Mouse (Mus musculus) spleen, postnatal 36 days (tissue): ENCODE data around the gene Acaca.
A peak's percentile ranks its signal among the peaks of the same experiment; 100 is the strongest.
"Not testable (repeated sequence)": the region's sequence is repeated elsewhere in the genome, so short reads cannot be mapped to it uniquely, and the experiment has no call there.

Experiments used
- DNase-seq, 2 experiments: peaks; one replicate each; pipeline ENCODE4 v3.0.0; 2022; ENCODE audit warnings: low spot score in 2 of 2, mixed read lengths in 1 of 2

The Acaca gene

DNA sequence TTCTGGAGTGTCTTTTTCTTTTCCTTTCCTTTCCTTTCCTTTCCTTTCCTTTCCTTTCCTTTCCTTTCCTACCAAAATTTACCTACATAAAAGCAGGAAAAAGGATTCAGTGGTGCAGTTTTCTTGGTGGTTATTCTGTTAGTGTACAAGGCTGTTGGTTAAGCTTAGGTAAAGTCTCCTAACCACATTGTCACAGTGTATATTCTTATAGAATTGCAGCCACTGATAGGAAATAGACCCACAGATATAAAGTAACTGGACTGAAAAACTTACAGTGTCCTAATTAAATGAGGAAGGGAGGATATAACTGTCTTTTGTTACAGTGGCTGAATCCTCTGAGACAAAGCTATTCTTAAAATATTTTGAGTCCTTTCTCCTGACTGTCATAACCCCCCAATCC lies 202.9 kb downstream of the Acaca start:
- no peak for DNase-seq

DNA sequence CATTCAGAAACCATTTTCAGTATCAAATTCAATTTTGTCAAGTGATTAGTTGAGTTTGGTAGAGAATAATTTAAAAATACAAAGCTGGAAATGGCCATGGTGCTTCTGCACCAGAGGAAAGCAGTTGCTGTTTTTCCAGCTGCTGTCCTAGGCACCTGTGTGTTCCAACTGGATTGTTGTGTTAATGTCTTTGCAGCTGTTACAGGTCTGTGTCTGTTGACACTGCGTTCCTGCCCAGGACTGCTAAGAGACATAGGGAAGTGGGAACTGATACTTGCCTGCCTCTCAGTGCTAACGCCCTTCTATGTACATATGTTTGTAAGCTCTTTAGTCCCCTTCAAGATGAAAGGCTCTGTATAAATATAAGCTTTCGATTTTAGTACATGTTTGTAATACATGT lies 203.4 kb downstream of the Acaca start:
- peak; percentile 12 to 25 for DNase-seq

GRCm38 (mm10) chr11:84338273-84338672 lies 208.8 kb downstream of the Acaca start:
- DNase-seq = not testable (repeated sequence)

GRCm38 (mm10) chr11:84340630-84341029 lies 211.2 kb downstream of the Acaca start:
- no peak for DNase-seq

GRCm38 (mm10) chr11:84344522-84345236 lies 215.2 kb downstream of the Acaca start:
- no peak for DNase-seq

- DNase-seq = no peak
These were observed 218.3 kb downstream of the Acaca start for GRCm38 (mm10) chr11:84347766-84348165.

GRCm38 (mm10) chr11:84348843-84349825 lies 219.7 kb downstream of the Acaca start:
- DNase-seq = no peak

DNA sequence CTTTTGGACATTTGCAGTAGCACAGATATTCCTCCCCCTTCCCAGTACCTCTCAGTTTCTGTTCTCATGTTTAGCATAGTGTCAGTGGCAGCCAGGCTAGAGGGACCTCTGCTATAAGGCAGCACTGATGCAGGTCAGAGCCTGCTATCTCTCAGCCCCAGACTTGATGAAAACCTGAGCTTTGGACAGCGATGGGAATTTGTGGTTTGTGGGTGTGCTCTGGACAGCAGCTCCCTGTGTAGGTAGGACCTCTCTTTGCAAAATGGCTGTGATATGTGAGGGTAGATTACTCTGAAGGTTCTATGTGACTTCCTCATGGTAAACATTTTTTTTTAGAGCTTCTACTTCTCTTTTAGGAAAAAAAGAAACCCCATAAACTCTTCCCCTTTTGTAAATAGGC lies 221.7 kb downstream of the Acaca start:
- DNase-seq = peak; percentile 16 to 31

- DNase-seq = no peak
These were observed 223.7 kb downstream of the Acaca start for GRCm38 (mm10) chr11:84353058-84353726.

GRCm38 (mm10) chr11:84357304-84357703 lies 227.8 kb downstream of the Acaca start:
- no peak for DNase-seq

DNA sequence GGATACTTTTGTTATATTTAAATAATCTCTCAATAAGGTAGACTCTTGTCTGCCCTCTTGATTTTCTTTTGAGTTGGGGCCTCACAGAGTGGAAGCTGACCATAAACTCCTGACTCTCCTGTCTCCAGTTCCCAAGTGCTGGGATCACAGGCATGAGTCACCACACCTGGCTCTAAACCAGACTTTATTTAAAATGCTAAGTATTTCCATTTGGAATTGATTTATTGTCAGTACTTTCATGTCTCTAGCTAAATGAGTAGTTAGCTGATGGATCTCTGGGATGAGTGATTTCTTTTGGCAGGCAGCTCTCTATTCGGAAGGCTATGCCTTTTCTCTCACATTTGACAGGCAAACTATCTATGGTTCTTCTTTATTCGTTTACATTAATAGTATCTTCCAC lies 228.3 kb downstream of the Acaca start:
- no peak for DNase-seq

GRCm38 (mm10) chr11:84361551-84361950 lies 232.1 kb downstream of the Acaca start:
- no peak for DNase-seq

DNA sequence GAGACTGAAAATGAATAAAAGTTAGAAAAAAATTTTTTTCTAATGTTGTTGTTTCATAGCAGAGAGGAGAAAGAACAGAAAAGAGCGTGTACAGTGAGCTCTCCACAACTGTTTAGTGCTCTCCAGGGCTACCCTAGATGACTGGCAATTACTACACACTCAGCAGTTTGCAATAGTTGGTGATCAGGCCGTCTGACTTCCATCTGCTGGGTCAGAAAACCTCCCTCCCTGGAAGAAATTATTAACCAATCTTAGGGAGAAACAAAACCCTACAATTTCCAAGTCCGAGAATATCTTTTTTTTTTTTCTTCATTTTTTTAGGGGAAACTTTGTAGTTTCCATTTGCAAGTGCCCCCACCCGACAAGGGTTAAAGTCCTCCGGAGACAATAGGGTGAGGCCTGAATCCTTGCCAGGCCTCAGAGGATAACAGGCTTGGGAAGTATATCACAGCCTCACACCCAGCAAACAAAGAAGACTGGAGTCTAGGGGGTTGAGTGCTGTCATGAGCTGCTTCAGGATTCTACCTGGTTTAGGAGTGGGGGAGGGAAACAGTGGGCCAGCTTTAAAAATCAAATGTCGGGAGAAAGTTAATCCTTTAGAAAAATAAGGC lies 233.3 kb downstream of the Acaca start:
- no peak for DNase-seq

DNA sequence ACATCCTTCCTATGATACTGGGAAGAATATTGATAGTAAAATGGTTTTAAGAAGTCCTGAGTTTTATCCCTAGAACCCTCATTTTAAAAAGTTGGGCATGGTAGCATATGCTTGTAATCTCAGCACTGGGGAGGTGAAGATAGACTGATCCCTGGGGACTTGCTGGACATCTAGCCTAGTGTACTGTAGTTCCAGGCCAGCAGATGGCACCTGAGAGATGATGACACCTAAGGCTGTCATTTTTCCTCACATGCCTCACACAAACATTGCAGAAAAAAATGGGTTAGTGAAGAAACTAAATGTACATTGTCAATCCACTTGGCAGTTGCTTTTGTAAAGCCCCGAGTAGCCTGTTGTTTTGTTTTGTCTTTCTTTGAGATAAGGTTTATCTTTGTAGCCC lies 235.8 kb downstream of the Acaca start:
- DNase-seq = no peak

GRCm38 (mm10) chr11:84368902-84369301 lies 239.4 kb downstream of the Acaca start:
- DNase-seq = peak; percentile 8 to 15

DNA sequence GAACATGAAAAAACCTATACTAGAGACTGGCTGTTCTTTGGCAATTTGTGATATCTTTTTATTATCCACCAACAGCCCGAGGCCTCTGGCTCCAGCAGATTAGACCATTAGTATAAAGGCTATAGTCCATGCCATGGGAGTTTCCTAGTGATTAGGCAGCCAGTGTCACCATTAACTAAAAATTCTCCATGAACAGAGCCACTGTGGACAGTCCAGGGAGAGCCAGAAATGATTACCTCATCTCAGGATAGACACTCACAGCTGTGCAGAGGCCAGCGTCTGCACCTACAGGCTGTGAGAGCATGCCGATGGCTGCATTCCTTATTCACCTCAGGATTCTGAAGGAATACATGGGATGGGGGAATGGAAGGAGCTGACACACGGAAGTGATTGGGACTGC lies 243.7 kb downstream of the Acaca start:
- DNase-seq = no peak

DNA sequence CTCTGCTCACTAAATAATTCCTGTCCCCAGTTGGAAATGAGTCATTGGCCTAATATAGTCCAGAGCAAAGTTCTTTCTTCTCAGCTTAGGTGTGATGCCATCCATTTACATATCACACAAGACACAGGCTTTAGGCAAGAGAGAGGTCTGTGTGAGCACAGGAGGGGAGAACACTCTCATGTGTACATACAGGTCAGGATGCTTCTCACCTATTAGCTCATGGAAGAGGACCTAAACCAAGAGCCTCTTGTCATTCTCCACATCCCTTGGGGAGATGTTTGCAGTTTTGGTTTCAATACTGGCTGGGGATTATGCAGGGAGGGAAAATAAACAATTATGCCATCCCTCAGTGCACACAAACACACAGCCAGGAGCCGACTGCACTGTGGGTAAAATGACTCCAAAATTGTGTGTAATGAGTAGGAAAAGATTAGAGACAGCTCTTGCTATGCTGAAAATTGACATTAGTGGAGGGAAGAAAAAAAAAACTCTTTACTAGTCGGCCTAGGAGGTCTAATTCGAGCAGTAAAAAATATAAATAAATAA lies 246.6 kb downstream of the Acaca start:
- no peak for DNase-seq

DNA sequence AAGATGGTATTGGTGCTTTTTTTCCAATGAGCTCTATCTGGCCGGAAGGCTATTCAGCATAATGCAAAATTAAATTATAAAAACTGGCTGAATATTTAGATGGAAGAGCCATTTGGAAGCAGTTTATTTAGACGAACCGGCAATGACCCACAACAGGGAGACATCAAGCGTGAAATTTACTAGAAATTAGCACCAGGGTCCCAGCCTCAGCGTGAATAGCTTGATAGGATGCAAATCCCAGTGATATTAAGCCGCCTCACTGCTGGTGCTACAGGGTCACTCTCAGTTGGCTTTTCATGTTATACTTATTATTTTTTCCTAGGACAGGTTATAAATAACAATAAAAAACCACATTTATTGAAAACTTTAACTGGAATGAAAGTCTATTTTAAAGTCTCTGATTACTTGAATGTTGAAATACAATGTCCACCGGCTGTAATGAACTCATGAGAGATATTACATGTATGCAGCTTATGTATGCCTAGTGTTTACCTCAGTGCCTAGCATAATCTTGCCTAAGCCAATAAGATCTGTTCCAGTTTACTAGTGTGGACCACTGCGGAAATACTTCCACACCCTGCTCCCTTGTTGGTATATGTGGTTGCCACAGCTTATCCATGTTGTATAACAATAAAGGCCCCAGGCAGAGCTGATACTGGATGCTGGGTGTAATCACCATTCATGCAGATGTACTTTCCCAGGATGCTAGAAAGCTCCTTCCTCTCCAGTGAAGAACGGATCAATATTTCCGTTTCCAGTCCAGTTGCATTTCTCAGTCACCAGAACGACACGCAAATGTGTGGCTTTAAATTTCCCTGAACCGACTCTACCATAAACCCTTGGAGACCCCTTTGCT lies 247.3 kb downstream of the Acaca start:
- DNase-seq = no peak

DNA sequence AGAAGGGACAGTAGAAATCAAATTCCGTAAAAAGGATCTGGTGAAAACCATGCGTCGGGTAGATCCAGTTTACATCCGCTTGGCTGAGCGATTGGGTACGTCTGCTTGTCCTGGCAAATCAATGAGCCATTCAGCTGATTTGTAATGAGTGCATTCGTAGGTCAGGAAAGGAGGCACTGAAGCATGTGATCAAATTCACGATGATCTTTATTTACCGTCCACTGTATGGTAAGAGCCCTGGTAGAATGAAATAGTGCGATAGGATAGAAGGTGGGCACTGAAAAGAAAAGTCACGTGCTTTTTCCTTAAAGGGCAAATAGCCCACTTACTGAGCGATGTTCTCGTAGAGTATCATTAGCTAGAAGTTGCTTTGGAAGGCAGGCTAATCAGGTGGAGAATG lies 253.0 kb downstream of the Acaca start:
- DNase-seq = no peak

- no peak for DNase-seq
These were observed 254.4 kb downstream of the Acaca start for GRCm38 (mm10) chr11:84383891-84384290.

GRCm38 (mm10) chr11:84389332-84389731 lies 259.9 kb downstream of the Acaca start:
- no peak for DNase-seq
